Mouse (Mus musculus): ENCODE measurements at regions not wholly inside any gene's neighbourhood (a gene's known extent, or its start where the extent isn't known, plus 50 kb on each side); places are given as distances from the start of the nearest gene placed in this dataset.

DNA sequence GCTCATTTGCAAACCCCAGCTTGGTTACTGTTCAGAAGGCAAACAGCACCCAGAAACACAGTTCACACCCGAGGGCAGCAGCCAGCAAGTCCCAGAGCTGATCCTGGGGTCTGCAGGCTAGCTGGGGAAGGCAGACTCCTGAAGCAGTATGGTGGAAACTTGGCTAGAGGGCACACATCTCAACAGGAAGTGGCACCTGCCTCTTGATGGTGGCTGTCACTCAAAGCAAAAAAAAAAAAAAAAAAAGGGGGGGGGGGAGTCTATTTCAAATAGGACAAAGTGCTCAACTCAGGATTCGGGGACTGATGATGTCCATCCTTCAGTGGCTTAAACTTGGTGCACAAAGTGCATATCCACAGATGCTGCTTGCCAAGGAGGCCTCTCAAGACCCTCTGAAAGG is 61.2 kb upstream of the Arntl start:
- TF ChIP-seq CTCF (IDR thresholded peaks at IDR 0.05; ENCODE audit: low read depth) (no peak), EP300 (IDR thresholded peaks at IDR 0.05; ENCODE audit: low read depth) (no peak)
